Mouse (Mus musculus): ENCODE measurements at regions not wholly inside any gene's neighbourhood (a gene's known extent, or its start where the extent isn't known, plus 50 kb on each side); places are given as distances from the start of the nearest gene placed in this dataset.

- no peak for TF ChIP-seq CTCF (IDR thresholded peaks at IDR 0.05; ENCODE audit: borderline replicate concordance, extremely low read depth, insufficient read depth, insufficient read length)
- no peak for TF ChIP-seq POLR2A (IDR thresholded peaks at IDR 0.05; ENCODE audit: borderline replicate concordance, extremely low read depth, insufficient read depth, insufficient read length, poor library complexity, severe bottlenecking)
Measured at GRCm38 (mm10) chr13:82360711-82361110, 577.8 kb downstream of the Cetn3 start.

Measured in brain, embryonic 14.5 days (tissue).